Mouse (Mus musculus) left cerebral cortex, postnatal 14 days (tissue): Measurements from ENCODE around the gene Slx4ip. TPM values are rescaled to one million over a fixed set of nuclear protein-coding genes. Genes with fewer than 3 reads are reported as not detected.
A peak's percentile ranks its signal among the peaks of the same experiment; 100 is the strongest.

ENCODE experiments used
- DNase-seq, 2 experiments: peaks; one replicate each; pipeline ENCODE4 v3.0.0; 2021 to 2022; ENCODE audit warnings: low spot score in 2 of 2, mixed read lengths in 1 of 2
- intact Hi-C: fragments of 180-260 bp; cut with DNase I; formaldehyde crosslinking; loops from one replicate; pipeline ENCODE4 v1.15.1; 2025
- total RNA-seq, 2 experiments: library from RNA; stranded (reverse); gene quantifications; 2 replicates each; pipeline ENCODE4 v1.2.3; 2021

Gene Slx4ip
- total RNA-seq, 2 experiments from 2014 or later: 9.1 to 9.4 TPM

GRCm38 (mm10) chr2:137013151-137013550 lies 122.1 kb downstream of the Slx4ip start:
- intact Hi-C loops: no loop called here
- no peak for DNase-seq

DNA sequence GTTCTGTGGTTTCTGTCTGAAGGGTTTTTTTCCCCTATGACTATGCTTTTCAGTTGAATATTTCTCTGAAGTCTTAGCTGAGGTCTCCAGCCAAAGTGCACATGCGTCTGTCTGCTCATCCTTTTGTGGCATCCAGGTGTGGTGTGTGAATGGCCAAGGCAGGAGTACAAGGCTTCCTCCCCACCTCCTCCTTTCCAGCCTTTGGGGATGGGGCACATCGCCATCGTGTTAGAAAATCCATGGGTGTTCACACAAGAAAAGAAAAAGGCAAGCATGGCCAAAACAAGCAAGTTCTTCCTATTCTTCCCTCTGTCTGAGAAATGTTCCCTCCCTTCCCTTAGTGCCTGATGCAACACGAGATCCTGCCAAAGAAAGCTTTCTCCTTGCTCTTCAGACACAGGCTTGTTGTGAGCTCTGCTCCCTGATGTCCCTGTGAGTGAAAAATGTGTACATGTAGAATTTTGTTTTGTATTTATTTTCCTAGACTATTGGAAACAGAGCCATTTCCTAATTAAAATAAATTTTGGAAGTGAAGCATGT lies 122.9 kb downstream of the Slx4ip start:
- intact Hi-C loops: no loop called here
- no peak for DNase-seq

GRCm38 (mm10) chr2:137014423-137014822 lies 123.4 kb downstream of the Slx4ip start:
- DNase-seq: peak; percentile 17 to 22
- intact Hi-C loops: no loop called here

GRCm38 (mm10) chr2:137044122-137044521 lies 153.1 kb downstream of the Slx4ip start:
- DNase-seq: no peak
- intact Hi-C loops: no loop called here

DNA sequence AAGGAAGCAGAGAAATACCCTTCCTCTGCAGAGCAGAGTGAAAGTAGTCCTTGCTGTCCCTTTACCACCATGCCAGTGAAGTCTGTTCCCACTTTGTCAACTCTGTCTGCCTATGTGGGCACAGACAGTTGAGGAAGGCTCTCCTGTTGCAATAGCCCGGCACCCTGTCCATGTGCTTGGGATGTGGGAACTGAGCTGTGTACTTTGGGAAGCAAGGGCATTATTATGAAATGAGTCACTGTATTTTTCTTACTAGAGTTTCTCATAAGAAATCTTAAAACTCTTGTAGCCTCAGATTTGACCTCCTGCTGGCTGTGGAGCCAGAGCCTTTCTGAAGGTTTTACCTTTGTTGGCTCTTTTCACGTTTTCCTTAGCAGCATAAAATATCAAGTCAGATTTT lies 158.3 kb downstream of the Slx4ip start:
- intact Hi-C loops: no loop called here
- DNase-seq: no peak

DNA sequence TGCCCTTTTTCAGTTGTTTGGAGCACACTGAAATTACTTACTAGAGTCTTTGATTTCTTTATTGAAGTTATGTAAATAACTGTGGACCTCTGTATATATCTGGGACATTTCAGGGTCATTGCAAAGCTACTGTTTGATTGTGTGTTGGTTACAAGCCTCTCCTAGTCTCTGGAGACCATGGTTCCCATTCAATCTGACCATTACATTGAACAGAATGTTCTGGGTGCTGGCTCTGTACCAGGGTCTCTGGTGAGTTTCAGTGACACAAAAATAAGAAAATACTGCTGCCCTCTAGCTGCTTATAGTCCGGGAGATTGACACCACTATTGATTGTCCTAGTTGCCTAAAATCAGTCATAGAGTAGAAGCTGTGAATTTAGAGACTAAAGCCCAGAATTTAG lies 158.9 kb downstream of the Slx4ip start:
- intact Hi-C loops: no loop called here
- no peak for DNase-seq

DNA sequence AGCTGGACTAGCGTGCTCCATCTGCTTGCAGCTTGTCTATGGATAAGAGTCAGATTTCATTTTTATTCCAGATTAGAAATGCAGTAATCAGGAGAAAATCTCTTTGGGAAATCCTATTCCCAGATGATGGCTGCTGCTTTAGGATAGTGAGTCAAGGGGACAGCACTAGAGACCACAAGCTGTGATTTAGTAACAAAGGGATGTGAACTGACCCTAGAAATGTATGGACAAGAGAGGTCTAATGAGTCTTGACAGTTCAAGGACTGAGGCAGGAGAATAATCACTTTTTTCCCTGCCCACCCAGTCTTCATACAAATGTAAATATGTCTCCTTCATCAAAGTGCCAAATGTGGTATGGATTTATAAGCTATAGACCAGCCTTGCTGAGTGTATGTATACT lies 172.8 kb downstream of the Slx4ip start:
- intact Hi-C loops: no loop called here
- no peak for DNase-seq

DNA sequence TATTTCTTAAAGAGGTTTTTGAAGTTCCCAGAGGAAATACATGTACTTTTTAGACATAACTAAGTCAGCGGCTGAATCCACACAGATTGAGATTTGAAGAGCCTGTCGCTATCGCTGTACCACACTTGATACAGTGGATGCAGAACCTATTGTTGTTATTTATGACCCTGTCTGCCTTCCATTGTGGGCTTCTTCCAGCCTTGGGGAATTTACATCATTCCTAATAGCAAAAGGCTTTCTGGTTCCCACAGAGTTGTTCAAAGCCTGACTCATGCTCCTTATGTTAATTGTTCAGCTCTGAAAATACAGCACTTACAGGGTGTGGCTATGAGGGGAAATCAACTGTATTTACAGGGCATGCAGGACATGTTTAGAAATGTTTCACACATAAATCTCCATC lies 173.5 kb downstream of the Slx4ip start:
- intact Hi-C loops: no loop called here
- no peak for DNase-seq

- no peak for DNase-seq
- intact Hi-C loops: no loop called here
Observed at GRCm38 (mm10) chr2:137067479-137068110, 176.6 kb downstream of the Slx4ip start.

- intact Hi-C loops: no loop called here
- DNase-seq: peak; percentile 13 to 48
Observed at GRCm38 (mm10) chr2:137073473-137074312, 182.7 kb downstream of the Slx4ip start.

DNA sequence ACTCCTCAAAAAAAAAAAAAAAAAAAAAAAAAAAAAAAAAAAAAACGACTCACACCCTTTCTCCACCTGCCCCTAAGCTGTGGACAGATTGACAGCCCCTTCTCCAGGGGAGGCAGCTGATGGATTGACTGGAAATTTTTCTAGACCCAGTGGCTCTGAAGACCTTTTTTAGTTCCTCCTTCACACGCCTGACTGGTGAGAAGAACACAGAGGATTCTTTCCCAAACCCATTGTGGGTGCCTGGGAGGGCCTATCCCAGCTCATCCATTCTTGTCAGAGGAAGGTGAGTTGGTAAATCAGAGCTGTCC lies 183.2 kb downstream of the Slx4ip start:
- no peak for DNase-seq
- intact Hi-C loops: no loop called here

DNA sequence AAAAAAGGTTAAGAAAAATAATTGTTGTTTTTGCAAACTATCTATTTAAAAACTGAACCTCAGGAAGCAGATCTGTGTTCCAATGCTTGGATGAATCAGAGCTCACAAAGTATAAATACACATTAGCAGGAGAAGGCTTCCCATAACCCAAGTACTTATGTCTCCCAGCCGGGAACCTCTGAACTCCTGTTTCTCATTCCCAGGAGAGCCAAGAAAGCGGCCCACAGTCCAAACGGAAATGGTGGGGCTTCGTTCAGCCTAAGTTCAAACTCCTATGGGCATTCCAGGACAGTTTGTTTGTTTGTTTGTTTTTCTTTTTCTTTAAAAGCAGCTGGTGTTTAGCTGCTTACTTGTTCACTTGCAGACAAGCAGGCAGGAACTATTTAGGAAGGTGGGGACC lies 187.8 kb downstream of the Slx4ip start:
- DNase-seq: no peak
- intact Hi-C loops: no loop called here

GRCm38 (mm10) chr2:137079721-137080320 lies 188.8 kb downstream of the Slx4ip start:
- no peak for DNase-seq
- intact Hi-C loops: loop anchor here (10.0 kb wide), 1 partner anchor 165 kb away; no protein-coding TSS in a partner anchor

- intact Hi-C loops: loop anchor here (10.0 kb wide), 1 partner anchor 166 kb away; no protein-coding TSS in a partner anchor
- DNase-seq: no peak
Observed at GRCm38 (mm10) chr2:137080468-137080867, 189.4 kb downstream of the Slx4ip start.

- intact Hi-C loops: loop anchor here (10.0 kb wide), 1 partner anchor 166 kb away; no protein-coding TSS in a partner anchor
Observed at GRCm38 (mm10) chr2:137081001-137081400, 190.0 kb downstream of the Slx4ip start.

DNA sequence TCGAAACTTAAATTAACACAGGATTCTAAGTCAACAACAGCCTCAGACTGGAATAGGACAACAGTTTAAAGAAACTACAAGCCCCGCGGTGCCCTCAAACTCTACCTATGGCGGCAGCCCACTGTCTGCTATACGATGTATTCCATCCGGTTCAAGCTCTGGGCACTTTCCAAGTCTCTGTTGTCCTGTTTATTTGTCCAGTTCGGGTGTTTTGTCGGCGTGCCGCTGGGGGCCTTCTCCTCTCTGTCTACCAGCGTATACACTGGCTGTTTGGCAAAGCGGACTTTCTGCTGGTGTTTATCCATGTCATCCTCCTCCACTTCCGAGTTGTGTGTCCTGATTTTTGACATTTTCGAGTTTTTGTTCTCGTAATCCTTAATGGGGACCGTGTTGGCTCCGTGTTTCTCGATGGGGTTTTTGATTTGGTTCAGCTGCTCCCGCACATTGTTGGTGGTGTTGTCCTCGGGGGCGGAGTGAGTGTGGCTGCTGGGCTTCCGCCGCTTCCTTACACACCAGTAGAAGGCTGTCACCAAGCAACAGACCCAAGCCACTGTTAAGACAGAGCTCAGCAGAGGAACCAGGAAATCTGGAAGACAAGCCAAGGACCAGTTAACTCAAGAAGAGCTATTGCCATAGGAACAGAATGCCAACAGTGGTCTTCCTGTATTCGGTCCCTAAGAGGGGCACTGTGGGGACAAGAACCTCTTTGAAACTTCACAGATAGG lies 192.0 kb downstream of the Slx4ip start:
- DNase-seq: peak; percentile 34 to 72
- intact Hi-C loops: loop anchor here (10.0 kb wide), 1 partner anchor 168 kb away; no protein-coding TSS in a partner anchor

More at GRCm38 (mm10) chr2:137081001-137081400, 190.0 kb downstream of the Slx4ip start:
- no peak for DNase-seq

DNA sequence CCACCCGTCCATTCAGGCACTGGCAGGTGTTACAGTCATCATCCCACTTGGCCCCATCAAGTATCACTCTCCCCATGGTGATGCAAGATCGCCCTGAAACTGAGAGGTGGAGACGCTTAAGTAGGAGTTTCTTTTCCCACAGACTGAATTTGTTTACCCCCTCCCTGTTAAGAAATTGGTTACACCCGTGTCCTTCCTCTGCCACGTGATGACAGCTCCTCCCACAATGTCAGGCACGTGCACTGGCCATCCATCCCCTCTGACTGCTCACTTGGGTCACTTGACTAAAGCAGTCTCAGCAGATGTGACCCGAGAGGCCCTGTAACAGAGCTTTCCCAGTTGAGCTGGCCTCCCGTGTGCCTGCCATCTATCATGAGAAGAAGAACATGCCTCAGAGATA lies 194.2 kb downstream of the Slx4ip start:
- DNase-seq: no peak
- intact Hi-C loops: loop anchor here (10.0 kb wide), 1 partner anchor 170 kb away; no protein-coding TSS in a partner anchor

DNA sequence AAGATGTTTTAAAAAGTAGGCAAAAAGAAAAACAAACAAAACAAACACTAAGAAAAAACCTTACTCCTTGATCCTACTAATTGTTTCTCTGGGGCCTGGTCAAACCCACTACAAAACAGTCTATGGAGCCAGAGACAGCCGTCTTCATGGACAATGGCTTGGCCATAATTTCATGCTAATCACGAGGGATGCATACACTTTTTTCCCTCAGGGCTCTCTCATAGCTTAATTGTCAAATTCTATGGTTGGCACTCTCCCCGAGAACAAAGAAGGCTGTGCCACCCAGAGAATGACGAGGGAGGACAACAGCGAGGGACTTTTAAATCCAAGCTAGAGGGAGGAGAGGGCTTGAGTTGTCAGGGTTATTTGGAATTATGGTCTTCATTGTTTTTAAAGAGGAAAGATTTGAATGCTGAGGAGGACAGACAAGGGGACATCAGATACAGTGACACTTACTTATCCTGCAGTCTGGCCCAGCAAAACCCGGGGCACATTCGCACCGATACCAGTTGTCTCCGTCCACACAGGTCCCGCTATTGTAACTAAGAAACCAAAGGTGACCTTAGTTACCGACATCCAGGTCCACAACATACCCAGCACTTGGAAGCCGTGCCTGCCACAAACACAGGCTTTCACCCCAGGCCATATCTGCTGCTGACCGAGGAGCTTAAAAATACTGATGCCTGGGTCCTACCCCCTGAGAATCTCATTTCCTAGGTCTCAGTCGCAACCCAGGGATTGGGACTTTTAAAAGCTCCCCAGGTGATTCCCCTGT lies 195.8 kb downstream of the Slx4ip start:
- DNase-seq: no peak
- intact Hi-C loops: loop anchor here (10.0 kb wide), 1 partner anchor 172 kb away; no protein-coding TSS in a partner anchor

GRCm38 (mm10) chr2:137087705-137088104 lies 196.7 kb downstream of the Slx4ip start:
- no peak for DNase-seq
- intact Hi-C loops: loop anchor here (10.0 kb wide), 1 partner anchor 173 kb away; no protein-coding TSS in a partner anchor
